Mouse (Mus musculus): ENCODE data around the gene Tab1.

- TF ChIP-seq POLR2A (IDR thresholded peaks at IDR 0.05; ENCODE audit: borderline replicate concordance, insufficient read depth, low read length) (no peak), CTCF (IDR thresholded peaks at IDR 0.05; ENCODE audit: borderline replicate concordance, insufficient read depth, low read depth, low read length) (no peak)
Measured at GRCm38 (mm10) chr15:80162401-80162964, 29.6 kb downstream of the Tab1 start.

Data from cerebellum, adult 2 months (tissue).